Mouse (Mus musculus): Measurements from ENCODE around the gene Ripor2.

DNA sequence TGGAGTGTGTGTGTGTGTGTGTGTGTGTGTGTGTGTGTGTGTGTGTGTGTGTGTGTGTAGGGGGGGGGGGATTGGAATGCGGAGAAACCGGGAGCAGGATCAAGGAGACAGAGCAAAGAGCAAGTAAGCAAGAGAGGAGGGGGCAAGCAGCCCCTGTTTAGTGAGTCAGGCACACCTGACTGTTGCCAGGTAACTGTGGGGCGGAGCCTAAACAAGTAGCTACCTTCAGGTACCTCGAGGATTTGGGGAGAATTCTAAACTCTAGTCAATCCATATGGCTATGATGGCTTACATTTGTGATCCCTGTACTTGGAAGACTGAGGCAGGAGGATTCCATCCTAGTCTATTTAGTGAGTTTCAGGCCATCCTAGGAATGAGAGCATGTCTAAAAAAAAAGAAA is 22.1 kb downstream of the Ripor2 start:
- TF ChIP-seq POLR2A (IDR thresholded peaks at IDR 0.05; ENCODE audit: low read depth, low read length) (no peak), CTCF (IDR thresholded peaks at IDR 0.05; ENCODE audit: extremely low read depth, insufficient read depth, insufficient read length, insufficient replicate concordance) (no peak)

Measured in spleen, adult 2 months (tissue).